Mouse (Mus musculus): ENCODE results near the gene Pdhx. TPM values are rescaled to one million over a fixed set of nuclear protein-coding genes. Genes with fewer than 3 reads are reported as not detected.

Pdhx gene
- 25.6 TPM for polyA plus RNA-seq (2017; shearing (Covaris generic))

GRCm38 (mm10) chr2:103073219-103073982 is at the start of gene Pdhx, which contains the start of gene Apip:
Gene Pdhx, minus strand, starts transcription at chr2:103073513.
Gene Apip, plus strand, starts transcription at chr2:103073675.

Other genes with a start within 250 kb of the Pdhx start
- 88.2 TPM for gene Cd44, start 171.8 kb downstream of the Pdhx start, polyA plus RNA-seq (2017; shearing (Covaris generic))
- 28.0 TPM for gene Apip, start 162 bp upstream of the Pdhx start, polyA plus RNA-seq (2017; shearing (Covaris generic))
- not detected for gene Ehf, start 229.8 kb upstream of the Pdhx start, polyA plus RNA-seq (2017; shearing (Covaris generic))